Mouse (Mus musculus) Patski (cell line): ENCODE results near the gene Vps35. TPM values are rescaled to one million over a fixed set of nuclear protein-coding genes. Genes with fewer than 3 reads are reported as not detected.

Experiments used
- ATAC-seq: fragments of 100-300 bp; one replicate; pipeline ENCODE4 v1.8.0; 2021
- CTCF ChIA-PET: fragments of 350-600 bp; sonication (Branson Sonifier 250); formaldehyde crosslinking; loops from one replicate; lab custom pipeline; 2022; ENCODE audit warnings: inconsistent platforms; lab: Charles Lee
- POLR2A ChIA-PET: fragments of 350-600 bp; sonication (Branson Sonifier 250); formaldehyde crosslinking; loops from one replicate; lab custom pipeline; 2022; ENCODE audit warnings: antibody characterized with exemption, inconsistent platforms; lab: Charles Lee
- DNase-seq: peaks from one replicate; pipeline ENCODE4 v3.0.0-alpha.2; 2011; ENCODE audit warnings: low read depth, low spot score
- H3K27me3 ChIP-seq: fragments of 371-371 bp; one replicate; pipeline ENCODE4 v1.5.1; 2021
- CTCF ChIP-seq: fragments of 100-300 bp; IDR thresholded peaks from one replicate; pipeline ENCODE4 v1.5.1; 2021
- in situ Hi-C: fragments of 300-500 bp; cut with MboI; formaldehyde crosslinking; loops from 3 replicates; pipeline ENCODE4 v1.11.1; 2018; ENCODE audit warnings: low pct_unique_long_range_greater_than_20kb, mixed read lengths
- polyA plus RNA-seq: library from polyadenylated mRNA; unstranded; gene quantifications from one replicate; pipeline ENCODE4 v1.2.3, GENCODE M21; 2021

The Vps35 gene
- polyA plus RNA-seq, 1 experiment from 2014 or later: 163 TPM

DNA sequence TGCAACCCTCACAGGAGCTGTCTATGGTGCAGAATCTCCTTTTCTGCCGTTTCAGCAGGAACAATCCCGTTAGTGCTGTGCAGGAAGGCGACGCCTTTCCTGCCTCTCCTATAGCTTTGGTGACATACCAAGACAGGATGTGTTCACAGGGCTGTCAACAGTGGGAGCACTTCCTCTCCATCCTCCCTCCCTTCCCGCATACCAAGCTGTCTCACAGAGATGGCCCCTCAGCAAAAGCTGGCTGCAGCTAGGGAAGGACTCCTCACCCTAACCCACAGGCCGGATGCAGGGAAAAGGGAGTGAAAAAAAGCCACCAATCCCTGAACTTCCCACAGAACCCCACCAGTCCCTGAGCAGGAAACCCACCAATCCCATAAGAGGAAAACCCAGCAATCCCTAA, 78.6 kb downstream of the Vps35 start:
- ChIA-PET POLR2A (no interaction called here), CTCF (no interaction called here)
- ATAC-seq (no peak), DNase-seq (no peak)
- in situ Hi-C loops: no loop called here
- no peak for TF ChIP-seq CTCF
- peaks cover 57% of the 10 kb centered on the region for H3K27me3 ChIP-seq

DNA sequence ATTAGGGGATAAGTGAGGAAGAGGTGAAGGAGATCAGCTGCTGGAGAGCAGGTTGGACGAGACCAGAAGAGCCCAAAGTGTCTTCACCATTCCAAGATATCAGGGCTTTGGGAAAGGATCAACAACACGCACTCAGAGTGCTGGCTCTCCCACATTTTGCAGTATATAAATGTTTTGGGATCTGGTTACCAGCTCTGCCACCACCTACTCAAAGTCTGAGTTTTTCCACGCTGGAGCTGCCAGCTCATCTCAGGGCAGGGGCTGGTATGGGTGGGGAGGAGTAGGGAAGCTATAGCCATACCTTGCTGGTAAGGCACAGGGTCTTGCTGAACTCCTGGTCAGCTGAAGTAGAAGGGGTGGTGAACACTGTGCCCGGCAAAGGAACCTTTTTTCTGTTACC, 79.4 kb downstream of the Vps35 start:
- CTCF ChIA-PET: no interaction called here
- DNase-seq (no peak), ATAC-seq (no peak)
- H3K27me3 ChIP-seq: peaks cover 49% of the 10 kb centered on the region
- in situ Hi-C loops: no loop called here
- POLR2A ChIA-PET: no interaction called here
- TF ChIP-seq CTCF: no peak

Other genes starting within 250 kb of the Vps35 start
- 32.7 TPM for gene Fbxw9, start 239.7 kb downstream of the Vps35 start, polyA plus RNA-seq
- 0.21 TPM for gene Gm5741, start 231.8 kb downstream of the Vps35 start, polyA plus RNA-seq
- 57.6 TPM for gene Dhps, start 228.0 kb downstream of the Vps35 start, polyA plus RNA-seq
- gene Wdr83os, start 219.1 kb downstream of the Vps35 start, polyA plus RNA-seq: 104 TPM
- 30.4 TPM for gene Wdr83, start 218.5 kb downstream of the Vps35 start, polyA plus RNA-seq
- gene Man2b1, start 216.5 kb downstream of the Vps35 start, polyA plus RNA-seq: 45.5 TPM
- 2.2 TPM for gene Zfp791, start 176.7 kb downstream of the Vps35 start, polyA plus RNA-seq
- gene Cks1brt, start 147.9 kb downstream of the Vps35 start, polyA plus RNA-seq: 3.8 TPM
- gene Olfr371, start 73.8 kb downstream of the Vps35 start, polyA plus RNA-seq: not detected
- 52.7 TPM for gene Orc6, start 170 bp downstream of the Vps35 start, polyA plus RNA-seq
- gene Mylk3, start 86.5 kb upstream of the Vps35 start, polyA plus RNA-seq: not detected
- 25.1 TPM for gene 4921524J17Rik, start 133.0 kb upstream of the Vps35 start, polyA plus RNA-seq
- gene Gpt2, start 192.8 kb upstream of the Vps35 start, polyA plus RNA-seq: 46.3 TPM